Mouse (Mus musculus): ENCODE measurements around the gene Tgif2. TPM values are rescaled to one million over a fixed set of nuclear protein-coding genes. Genes with fewer than 3 reads are reported as not detected.
"Not testable (repeated sequence)": the region's sequence is repeated elsewhere in the genome, so short reads cannot be mapped to it uniquely, and the experiment has no call there.

Tgif2 gene
- polyA plus RNA-seq, 1 experiment from 2014 or later, result 88.3 TPM

DNA sequence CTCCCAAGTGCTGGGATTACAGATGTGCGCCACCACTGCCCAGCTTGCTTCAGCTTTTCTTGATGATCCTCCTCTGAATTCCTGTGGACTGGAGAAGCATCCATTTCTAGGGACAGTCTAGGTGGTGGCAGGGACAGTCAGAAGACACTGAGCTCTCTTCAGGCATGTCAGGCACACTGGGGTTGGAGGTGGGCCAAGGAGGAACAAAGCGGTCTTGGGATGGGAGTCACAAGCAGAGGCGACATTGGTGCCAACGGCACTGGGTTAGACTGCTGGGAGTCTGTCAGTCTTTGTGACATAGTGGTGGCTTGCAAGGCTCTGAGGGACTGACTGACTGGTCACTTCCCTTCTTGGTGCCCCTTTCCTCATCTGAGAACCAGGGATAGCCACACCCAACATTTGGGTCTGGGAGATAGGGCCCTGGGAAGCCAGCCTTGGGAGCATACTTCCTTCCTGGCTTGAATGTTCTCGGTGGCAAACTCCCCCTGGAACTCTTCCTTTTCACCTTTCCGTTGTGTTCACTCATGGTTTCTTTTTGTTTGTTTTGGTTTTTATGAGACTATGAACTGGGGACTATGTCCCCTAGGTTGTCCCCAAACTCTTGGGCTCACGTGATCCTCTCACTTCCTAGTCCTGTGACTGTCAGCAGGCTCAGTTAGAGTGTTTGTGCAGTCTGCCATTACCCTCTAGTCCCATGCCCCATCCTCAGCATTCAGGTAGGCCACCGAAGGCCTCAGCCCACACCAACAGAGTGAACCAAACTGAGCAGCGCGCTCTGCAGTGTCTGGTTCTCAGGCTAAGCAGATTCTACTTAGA is 44.8 kb downstream of the Tgif2 start:
- Histone ChIP-seq H3K9ac (no peak overlapping the region), H3K27me3 (no peaks in the 10 kb centered on the region), H3K36me3 (replicated peaks) (no peaks in the 10 kb centered on the region), H3K27ac (no peak overlapping the region), H3K4me3 (replicated peaks) (no peak overlapping the region), H3K9me3 (no peaks in the 10 kb centered on the region), H3K4me1 (no peaks in the 10 kb centered on the region), H3K4me2 (no peak overlapping the region)
- ATAC-seq (ENCODE audit: low FRiP score), result no peak
- WGBS, result 92% methylated on average over 10 of the region's 10 CpGs

- H3K4me2 ChIP-seq; H3K36me3 ChIP-seq (replicated peaks); H3K4me1 ChIP-seq; H3K27me3 ChIP-seq; H3K4me3 ChIP-seq (replicated peaks); ATAC-seq (ENCODE audit: low FRiP score); H3K9me3 ChIP-seq; H3K9ac ChIP-seq; H3K27ac ChIP-seq: not testable (repeated sequence)
- 85% methylated on average over 2 of the region's 2 CpGs for WGBS
Measured at GRCm38 (mm10) chr2:156885666-156886065, 45.9 kb downstream of the Tgif2 start.

DNA sequence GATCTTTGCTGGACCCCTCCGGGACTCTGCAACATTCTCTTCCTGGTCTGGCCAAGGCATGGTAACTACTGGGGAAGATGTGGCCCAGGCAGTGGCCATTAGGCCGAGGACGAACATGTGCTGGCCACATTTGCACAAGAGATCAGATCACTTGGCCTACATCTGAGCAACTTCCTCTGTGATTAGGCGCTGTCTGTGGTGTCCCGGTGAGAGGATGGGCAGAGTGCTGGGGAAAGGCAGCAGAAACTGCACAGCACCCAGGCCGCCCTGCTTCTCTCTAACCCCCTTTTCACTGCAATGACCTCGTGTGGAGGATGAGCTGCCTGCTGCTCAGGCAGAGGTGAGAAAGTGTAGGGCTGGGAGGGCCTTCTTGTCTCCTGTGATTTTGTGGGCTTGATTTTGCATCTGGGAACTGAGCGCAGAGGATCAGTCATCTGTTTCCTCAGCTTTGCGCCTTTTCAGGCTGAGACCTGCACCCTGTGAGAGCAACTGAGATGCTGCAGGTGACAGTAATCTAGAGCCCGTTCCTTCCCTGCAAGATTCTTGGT is 46.4 kb downstream of the Tgif2 start:
- 86% methylated on average over 10 of the region's 10 CpGs for WGBS
- no peaks in the 10 kb centered on the region for H3K4me1 ChIP-seq
- no peak for ATAC-seq (ENCODE audit: low FRiP score)

GRCm38 (mm10) chr2:156887017-156887416 is 47.2 kb downstream of the Tgif2 start, which contains the start of gene Sla2:
Gene Sla2, minus strand, starts transcription at chr2:156887192.
- H3K4me3 ChIP-seq (replicated peaks), result no peak within 1 kb of the TSS
- no peaks in the 10 kb centered on the region for H3K9me3 ChIP-seq
- ATAC-seq (ENCODE audit: low FRiP score), result no peak
- WGBS, result 67% methylated on average over 6 of the region's 6 CpGs
- H3K27ac ChIP-seq, result no peak within 1 kb of the TSS
- H3K27me3 ChIP-seq, result no peaks in the 10 kb centered on the region
- H3K36me3 ChIP-seq (replicated peaks), result no peaks in the 10 kb centered on the region
- peaks cover 2% of the 10 kb centered on the region; the same call in 1 of the 2 replicates for H3K4me1 ChIP-seq
- H3K4me2 ChIP-seq, result no peak within 1 kb of the TSS
- H3K9ac ChIP-seq, result no peak within 1 kb of the TSS

More for the DNA sequence above, 46.4 kb downstream of the Tgif2 start:
- Histone ChIP-seq H3K27ac (no peak overlapping the region), H3K9ac (no peak overlapping the region), H3K4me2 (no peak overlapping the region), H3K4me3 (replicated peaks) (no peak overlapping the region), H3K27me3 (no peaks in the 10 kb centered on the region), H3K9me3 (no peaks in the 10 kb centered on the region), H3K36me3 (replicated peaks) (no peaks in the 10 kb centered on the region)

- H3K27me3 ChIP-seq, result 0 out of 2 replicates have a peak, but pooled peaks cover 3% of the 10 kb centered on the region
- no peak overlapping the region for H3K4me3 ChIP-seq (replicated peaks)
- H3K4me1 ChIP-seq, result peaks cover 8% of the 10 kb centered on the region; the same call in 1 of the 2 replicates
- no peaks in the 10 kb centered on the region for H3K36me3 ChIP-seq (replicated peaks)
- no peak overlapping the region for H3K9ac ChIP-seq
- H3K4me2 ChIP-seq, result no peak overlapping the region
- H3K27ac ChIP-seq, result no peak overlapping the region
- 75% methylated on average over 3 of the region's 3 CpGs for WGBS
- no peak for ATAC-seq (ENCODE audit: low FRiP score)
- H3K9me3 ChIP-seq, result no peaks in the 10 kb centered on the region
Measured at GRCm38 (mm10) chr2:156888490-156888889, 48.7 kb downstream of the Tgif2 start.

DNA sequence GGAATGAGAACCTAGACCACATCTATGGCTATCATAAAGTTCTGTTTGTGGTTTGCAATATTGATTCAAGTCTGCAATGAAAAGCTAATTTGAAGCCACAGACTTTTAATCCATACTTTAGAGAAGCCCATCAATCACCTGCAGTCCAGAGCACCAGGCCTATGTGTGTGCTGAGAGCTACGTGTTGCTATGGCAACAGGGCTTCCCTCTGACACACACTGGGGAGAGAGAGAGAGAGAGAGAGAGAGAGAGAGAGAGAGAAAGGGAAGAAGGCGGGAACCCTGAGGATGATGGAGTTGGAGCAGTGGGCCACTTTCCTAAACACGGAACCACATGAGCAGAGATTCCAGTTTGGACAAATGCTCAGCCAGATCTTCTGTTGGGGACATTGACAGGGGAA is 52.4 kb downstream of the Tgif2 start:
- Histone ChIP-seq H3K36me3 (replicated peaks) (no peaks in the 10 kb centered on the region), H3K27ac (no peak overlapping the region), H3K4me1 (peaks cover 8% of the 10 kb centered on the region; the same call in 1 of the 2 replicates), H3K9me3 (no peaks in the 10 kb centered on the region), H3K4me3 (replicated peaks) (no peak overlapping the region), H3K4me2 (no peak overlapping the region), H3K9ac (no peak overlapping the region), H3K27me3 (0 out of 2 replicates have a peak, but pooled peaks cover 3% of the 10 kb centered on the region)
- WGBS, result 35% methylated on average over 3 of the region's 3 CpGs
- 0 out of 2 replicates have a peak, but pooled peaks have one; percentile 49 for ATAC-seq (ENCODE audit: low FRiP score)

DNA sequence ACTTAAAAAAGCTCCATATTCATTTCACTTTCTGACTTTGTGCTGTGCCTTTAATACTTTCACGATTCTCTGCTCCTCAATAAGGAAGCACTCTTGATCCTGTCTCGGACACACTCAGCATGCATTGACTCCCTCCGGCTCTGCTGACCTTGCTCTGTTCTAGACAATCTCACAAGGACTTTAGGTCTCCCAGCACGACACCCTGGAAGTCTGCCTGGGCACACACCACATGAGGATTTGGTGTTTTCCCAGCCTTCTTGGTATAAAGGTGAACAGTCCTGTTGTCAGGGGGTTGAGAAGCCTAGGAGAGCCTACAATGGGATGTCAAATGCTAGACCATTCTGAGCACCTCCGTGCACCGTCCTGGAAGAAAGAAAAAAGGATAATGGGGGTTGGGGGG is 53.0 kb downstream of the Tgif2 start:
- Histone ChIP-seq H3K27me3 (0 out of 2 replicates have a peak, but pooled peaks cover 3% of the 10 kb centered on the region), H3K9me3 (no peaks in the 10 kb centered on the region), H3K4me2 (no peak overlapping the region), H3K9ac (no peak overlapping the region), H3K27ac (no peak overlapping the region), H3K36me3 (replicated peaks) (no peaks in the 10 kb centered on the region), H3K4me1 (peaks cover 8% of the 10 kb centered on the region; the same call in 1 of the 2 replicates), H3K4me3 (replicated peaks) (no peak overlapping the region)
- 75% methylated on average over 6 of the region's 6 CpGs for WGBS
- ATAC-seq (ENCODE audit: low FRiP score), result no peak

GRCm38 (mm10) chr2:156894496-156895265 is 54.9 kb downstream of the Tgif2 start:
- no peaks in the 10 kb centered on the region for H3K9me3 ChIP-seq
- H3K4me2 ChIP-seq, result no peak overlapping the region
- H3K9ac ChIP-seq, result no peak overlapping the region
- H3K27ac ChIP-seq, result no peak overlapping the region
- no peak for ATAC-seq (ENCODE audit: low FRiP score)
- H3K36me3 ChIP-seq (replicated peaks), result no peaks in the 10 kb centered on the region
- 90% methylated on average over 15 of the region's 15 CpGs for WGBS
- 0 out of 2 replicates have a peak, but pooled peaks cover 5% of the 10 kb centered on the region for H3K27me3 ChIP-seq
- peaks cover 8% of the 10 kb centered on the region; the same call in 1 of the 2 replicates for H3K4me1 ChIP-seq
- no peak overlapping the region for H3K4me3 ChIP-seq (replicated peaks)

DNA sequence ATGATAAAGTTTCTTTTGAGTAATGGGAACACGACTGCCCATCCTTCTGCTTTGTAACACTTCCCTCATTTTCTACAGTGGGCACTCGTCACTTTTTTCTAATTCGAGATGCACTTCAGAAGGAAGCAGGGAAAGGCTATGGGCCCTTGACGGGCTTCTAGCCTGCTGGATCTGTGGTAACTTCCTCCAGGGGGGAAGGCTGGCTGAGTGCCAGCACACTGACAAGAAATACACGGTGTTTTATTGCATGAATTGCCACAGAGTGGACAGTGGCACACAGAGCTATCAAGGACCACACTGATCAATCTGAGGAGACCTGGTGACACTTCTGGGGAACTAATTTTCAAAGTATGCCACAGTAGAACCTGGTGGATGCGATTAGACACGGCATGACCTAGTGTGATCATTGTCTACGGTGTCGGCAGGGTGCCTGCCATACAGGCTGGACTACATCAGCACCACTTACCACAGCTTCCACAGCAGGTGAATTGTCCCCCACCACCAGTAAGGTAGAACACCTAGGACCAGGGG is 56.6 kb downstream of the Tgif2 start:
- Histone ChIP-seq H3K4me3 (replicated peaks) (no peak overlapping the region), H3K27me3 (0 out of 2 replicates have a peak, but pooled peaks cover 5% of the 10 kb centered on the region), H3K4me1 (peaks cover 8% of the 10 kb centered on the region; the same call in 1 of the 2 replicates), H3K36me3 (replicated peaks) (no peaks in the 10 kb centered on the region), H3K9ac (no peak overlapping the region), H3K27ac (no peak overlapping the region), H3K4me2 (no peak overlapping the region), H3K9me3 (no peaks in the 10 kb centered on the region)
- no peak for ATAC-seq (ENCODE audit: low FRiP score)
- 82% methylated on average over 9 of the region's 9 CpGs for WGBS

DNA sequence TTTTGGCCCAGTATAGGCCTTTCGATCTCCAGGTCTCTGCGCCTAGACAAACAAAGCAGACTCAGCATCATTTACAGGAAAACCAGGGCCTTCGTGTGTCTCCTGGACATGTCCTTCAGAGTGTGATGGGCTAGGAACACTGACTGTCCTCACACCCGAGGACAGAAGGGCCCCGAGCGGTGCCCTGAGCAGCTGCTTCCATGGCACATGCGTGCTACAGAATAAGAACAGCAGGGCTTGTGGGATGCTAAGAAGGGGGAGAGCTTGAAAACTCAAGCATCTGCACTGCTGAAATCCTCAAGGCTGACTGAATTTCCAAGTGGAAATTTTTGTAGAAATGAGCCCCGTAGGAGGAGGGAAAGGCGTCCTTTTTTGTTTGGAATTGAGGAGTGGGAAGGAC is 57.2 kb downstream of the Tgif2 start:
- H3K4me1 ChIP-seq, result peaks cover 5% of the 10 kb centered on the region; the same call in 1 of the 2 replicates

GRCm38 (mm10) chr2:156898374-156898773 is 58.6 kb downstream of the Tgif2 start:
- Histone ChIP-seq H3K4me1 (no peaks in the 10 kb centered on the region), H3K4me3 (replicated peaks) (no peak overlapping the region), H3K9me3 (no peaks in the 10 kb centered on the region), H3K9ac (no peak overlapping the region), H3K27ac (no peak overlapping the region), H3K4me2 (no peak overlapping the region), H3K36me3 (replicated peaks) (no peaks in the 10 kb centered on the region), H3K27me3 (0 out of 2 replicates have a peak, but pooled peaks cover 2% of the 10 kb centered on the region)
- 79% methylated on average over 4 of the region's 4 CpGs for WGBS
- ATAC-seq (ENCODE audit: low FRiP score), result no peak

More for the DNA sequence above, 57.2 kb downstream of the Tgif2 start:
- no peak overlapping the region for H3K4me2 ChIP-seq
- no peak overlapping the region for H3K27ac ChIP-seq
- no peak for ATAC-seq (ENCODE audit: low FRiP score)
- 88% methylated on average over 9 of the region's 9 CpGs for WGBS
- H3K9me3 ChIP-seq, result no peaks in the 10 kb centered on the region
- no peak overlapping the region for H3K9ac ChIP-seq
- H3K4me3 ChIP-seq (replicated peaks), result no peak overlapping the region
- 0 out of 2 replicates have a peak, but pooled peaks cover 5% of the 10 kb centered on the region for H3K27me3 ChIP-seq
- H3K36me3 ChIP-seq (replicated peaks), result no peaks in the 10 kb centered on the region

- H3K4me1 ChIP-seq, result no peaks in the 10 kb centered on the region
- no peak overlapping the region for H3K4me3 ChIP-seq (replicated peaks)
- H3K36me3 ChIP-seq (replicated peaks), result no peaks in the 10 kb centered on the region
- H3K9ac ChIP-seq, result no peak overlapping the region
- ATAC-seq (ENCODE audit: low FRiP score), result no peak
- H3K27me3 ChIP-seq, result 0 out of 2 replicates have a peak, but pooled peaks cover 2% of the 10 kb centered on the region
- 84% methylated on average over 4 of the region's 4 CpGs for WGBS
- H3K4me2 ChIP-seq, result no peak overlapping the region
- H3K27ac ChIP-seq, result no peak overlapping the region
- no peaks in the 10 kb centered on the region for H3K9me3 ChIP-seq
Measured at GRCm38 (mm10) chr2:156899184-156899583, 59.4 kb downstream of the Tgif2 start.
